13 mouse cellular contexts compared by ENCODE assay signal in genomic region chr13:49191673-49192035, GRCm38 (mm10). TPM values are rescaled to one million over a fixed set of nuclear protein-coding genes. Genes with fewer than 3 reads are reported as not detected.
DNase-seq lines count a peak whose midpoint lies in the region; ATAC-seq and TF ChIP-seq lines count a peak whose summit lies in the region.
"Had no signal": no experiment of that assay in that cellular context is flagged by ENCODE, and none has a peak within 500 bp of the region (broad histone marks: within the 10 kb centered on the region; RNA-seq: fewer than 3 reads in every experiment).

No protein-coding gene starts in this region.

- ATAC-seq in heart, embryonic 16.5 days (replicated peaks; ENCODE audit: extremely low read depth, insufficient read depth, low FRiP score) = no peak
- no peak for ATAC-seq in liver, embryonic 12.5 days

- DNase-seq in heart, postnatal 4 days = no peak
- DNase-seq in 3T3-L1 (ENCODE audit: low read depth, low spot score) = peak; percentile 54
- no peak for DNase-seq in urinary bladder, postnatal 14 days (ENCODE audit: low spot score)
- DNase-seq in left cerebral cortex, postnatal 14 days (ENCODE audit: low spot score in 2 of 2) = no peak
- no peak for DNase-seq in left cerebral cortex, adult 8-10 months (ENCODE audit: low spot score in 2 of 2)
- DNase-seq: adrenal gland, adult 2 months; cerebellum, postnatal 25 days; gastrocnemius, postnatal 10 days; thymus, postnatal 14 days had no signal

- no peak overlapping the region for H3K4me2 ChIP-seq in heart, embryonic 16.5 days (ENCODE audit: low read depth, low read length)
- H3K4me2 ChIP-seq in liver, embryonic 12.5 days = peak overlapping the region; percentile 99; the same call in 1 of the 2 replicates
- H3K4me2 ChIP-seq: limb, embryonic 13.5 days had no signal

- H3K4me1 ChIP-seq in heart, embryonic 16.5 days (ENCODE audit: control insufficient read depth, insufficient read depth, low read length) = peaks cover 52% of the 10 kb centered on the region
- H3K4me1 ChIP-seq in bone marrow, adult 2 months (ENCODE audit: control insufficient read depth, insufficient read depth, low read length) = peaks cover 12% of the 10 kb centered on the region
- H3K4me1 ChIP-seq in liver, embryonic 12.5 days = peaks cover 70% of the 10 kb centered on the region

- no peak overlapping the region for H3K4me3 ChIP-seq in heart, embryonic 16.5 days (ENCODE audit: low read length)
- no peak overlapping the region for H3K4me3 ChIP-seq in bone marrow, adult 2 months (replicated peaks; ENCODE audit: control insufficient read depth, low read depth, low read length)
- H3K4me3 ChIP-seq in liver, embryonic 12.5 days = no peak overlapping the region
- H3K4me3 ChIP-seq: limb, embryonic 13.5 days had no signal

- no peak for TF ChIP-seq CTCF in bone marrow, adult 2 months (IDR thresholded peaks at IDR 0.05; ENCODE audit: control insufficient read depth, insufficient read depth, low read length)

- no peak overlapping the region for H3K27ac ChIP-seq in heart, embryonic 16.5 days (ENCODE audit: low read length)
- peak overlapping the region; percentile 2; the same call in 1 of the 2 replicates for H3K27ac ChIP-seq in bone marrow, adult 2 months (ENCODE audit: control insufficient read depth, insufficient read depth, low read depth, low read length, poor library complexity)
- H3K27ac ChIP-seq in liver, embryonic 12.5 days = peak overlapping the region; percentile 49
- H3K27ac ChIP-seq: limb, embryonic 13.5 days had no signal

- 52% methylated on average over 5 of the region's 5 CpGs for WGBS in heart, embryonic 16.5 days
- 31% methylated on average over 5 of the region's 5 CpGs for WGBS in bone marrow, adult 2 months
- 42% methylated on average over 5 of the region's 5 CpGs for WGBS in liver, embryonic 12.5 days (ENCODE audit: insufficient replicate concordance)

- no peaks in the 10 kb centered on the region for H3K27me3 ChIP-seq in heart, embryonic 16.5 days (ENCODE audit: control insufficient read depth, insufficient read depth, low read length)
- H3K27me3 ChIP-seq in liver, embryonic 12.5 days (replicated peaks) = no peaks in the 10 kb centered on the region
- H3K27me3 ChIP-seq: limb, embryonic 13.5 days had no signal

- no peak for TF ChIP-seq POLR2A in bone marrow, adult 2 months (IDR thresholded peaks at IDR 0.05; ENCODE audit: borderline replicate concordance, control insufficient read depth, low read depth, low read length)

- no peaks in the 10 kb centered on the region for H3K9me3 ChIP-seq in heart, embryonic 16.5 days (replicated peaks; ENCODE audit: control insufficient read depth, low read length)
- H3K9me3 ChIP-seq in liver, embryonic 12.5 days (replicated peaks) = no peaks in the 10 kb centered on the region
- H3K9me3 ChIP-seq: limb, embryonic 13.5 days had no signal

- H3K36me3 ChIP-seq in heart, embryonic 16.5 days (ENCODE audit: control insufficient read depth, insufficient read depth) = peaks cover 8% of the 10 kb centered on the region
- H3K36me3 ChIP-seq in liver, embryonic 12.5 days = peaks cover 19% of the 10 kb centered on the region

- intact Hi-C loops in left cerebral cortex, postnatal 14 days (cut with DNase I) = no loop called here

- peak overlapping the region; percentile 6; the same call in 1 of the 2 replicates for H3K9ac ChIP-seq in heart, embryonic 16.5 days (ENCODE audit: low read length)
- H3K9ac ChIP-seq in liver, embryonic 12.5 days = 0 out of 2 replicates have a peak overlapping the region, but pooled peaks have one; percentile 29

RNA-seq across cellular contexts. Expression of gene Ninj1, which starts 4.4 kb away (rescaled TPM):
- 78.8 and 84.5 TPM in 2 replicates for polyA plus RNA-seq in heart, embryonic 16.5 days (2015; fragmentation: Nextera tagmentation; extraction: Ambion mirVana)
- total RNA-seq in heart, postnatal 4 days (2021) = 10 to 100 TPM; 51.3 to 53.5 TPM
- polyA plus RNA-seq in bone marrow, adult 2 months (2011; ENCODE audit: insufficient read depth, insufficient read length, low replicate concordance, missing spikeins) = 21.4 and 36.6 TPM in 2 replicates
- polyA plus RNA-seq in liver, embryonic 12.5 days (2016; fragmentation: Nextera tagmentation; extraction: Ambion mirVana) = 41.5 and 42.6 TPM in 2 replicates
- 10 to 100 TPM; 19.5 to 28.5 TPM for total RNA-seq in left cerebral cortex, postnatal 14 days (2021)
- 10 to 100 TPM; 20.1 to 21.3 (median 21.0) TPM for total RNA-seq in left cerebral cortex, adult 8-10 months (2022)

RNA-seq across cellular contexts. Expression of gene Card19, which starts 24.2 kb away (rescaled TPM):
- 143 and 144 TPM in 2 replicates for polyA plus RNA-seq in heart, embryonic 16.5 days (2015; fragmentation: Nextera tagmentation; extraction: Ambion mirVana)
- total RNA-seq in heart, postnatal 4 days (2021) = 100 to 1,000 TPM; 103 to 108 TPM
- 27.5 and 41.1 TPM in 2 replicates for polyA plus RNA-seq in bone marrow, adult 2 months (2011; ENCODE audit: insufficient read depth, insufficient read length, low replicate concordance, missing spikeins)
- 16.5 and 17.0 TPM in 2 replicates for polyA plus RNA-seq in liver, embryonic 12.5 days (2016; fragmentation: Nextera tagmentation; extraction: Ambion mirVana)
- 10 to 100 TPM in 1 of 2 experiments, 1 to 10 TPM in 1; 9.9 to 14.1 TPM for total RNA-seq in left cerebral cortex, postnatal 14 days (2021)
- total RNA-seq in left cerebral cortex, adult 8-10 months (2022) = 10 to 100 TPM; 10.7 to 18.4 (median 13.6) TPM

RNA-seq across cellular contexts. Expression of gene Wnk2, which starts 43.8 kb away (rescaled TPM):
- 1.8 and 1.9 TPM in 2 replicates for polyA plus RNA-seq in heart, embryonic 16.5 days (2015; fragmentation: Nextera tagmentation; extraction: Ambion mirVana)
- total RNA-seq in heart, postnatal 4 days (2021) = 10 to 100 TPM; 22.3 to 25.0 TPM
- not detected in 2 replicates for polyA plus RNA-seq in bone marrow, adult 2 months (2011; ENCODE audit: insufficient read depth, insufficient read length, low replicate concordance, missing spikeins)
- polyA plus RNA-seq in liver, embryonic 12.5 days (2016; fragmentation: Nextera tagmentation; extraction: Ambion mirVana) = 0.11 and 0.14 TPM in 2 replicates
- 100 to 1,000 TPM; 112 to 118 TPM for total RNA-seq in left cerebral cortex, postnatal 14 days (2021)
- 100 to 1,000 TPM; 115 to 126 (median 123) TPM for total RNA-seq in left cerebral cortex, adult 8-10 months (2022)

RNA-seq across cellular contexts. Expression of gene Susd3, which starts 56.9 kb away (rescaled TPM):
- polyA plus RNA-seq in heart, embryonic 16.5 days (2015; fragmentation: Nextera tagmentation; extraction: Ambion mirVana) = 1.4 and 1.8 TPM in 2 replicates
- total RNA-seq in heart, postnatal 4 days (2021) = under 1 TPM; 0.43 to 0.68 TPM
- 3.0 and 10.2 TPM in 2 replicates for polyA plus RNA-seq in bone marrow, adult 2 months (2011; ENCODE audit: insufficient read depth, insufficient read length, low replicate concordance, missing spikeins)
- 2.4 and 2.5 TPM in 2 replicates for polyA plus RNA-seq in liver, embryonic 12.5 days (2016; fragmentation: Nextera tagmentation; extraction: Ambion mirVana)
- total RNA-seq in left cerebral cortex, postnatal 14 days (2021) = 1 to 10 TPM; 2.5 to 5.0 TPM
- total RNA-seq in left cerebral cortex, adult 8-10 months (2022) = 1 to 10 TPM; 2.2 to 4.8 (median 3.5) TPM

Comparison
In these comparisons a context has a peak if more than half of its experiments do, and no peak if none do; other contexts are left out.
1. RNA of gene Card19, which starts 24.2 kb away (total RNA-seq): 103 to 108 TPM in heart, postnatal 4 days; 10.7 to 18.4 TPM in left cerebral cortex, adult 8-10 months and 9.9 to 14.1 TPM in left cerebral cortex, postnatal 14 days; every median in the first group is over 4 times any median in the second.
2. RNA of gene Wnk2, which starts 43.8 kb away (total RNA-seq): 115 to 126 TPM in left cerebral cortex, adult 8-10 months and 112 to 118 TPM in left cerebral cortex, postnatal 14 days; 22.3 to 25.0 TPM in heart, postnatal 4 days; every median in the first group is over 4 times any median in the second.